Mouse (Mus musculus): ENCODE measurements around the gene Chpf.

GRCm38 (mm10) chr1:75499441-75499840 is 20.3 kb upstream of the Chpf start:
- TF ChIP-seq CTCF (IDR thresholded peaks at IDR 0.05) (peak; percentile 53), EP300 (IDR thresholded peaks at IDR 0.05) (no peak)
